Mouse (Mus musculus): ENCODE data around the gene Shq1.

- no peak for TF ChIP-seq CTCF (IDR thresholded peaks at IDR 0.05; ENCODE audit: low read depth)
- TF ChIP-seq EP300 (IDR thresholded peaks at IDR 0.05; ENCODE audit: low read depth) = no peak
Measured at GRCm38 (mm10) chr6:100542154-100542997, 128.6 kb downstream of the Shq1 start.
